Mouse (Mus musculus): Measurements from ENCODE around the gene Srd5a3.

DNA sequence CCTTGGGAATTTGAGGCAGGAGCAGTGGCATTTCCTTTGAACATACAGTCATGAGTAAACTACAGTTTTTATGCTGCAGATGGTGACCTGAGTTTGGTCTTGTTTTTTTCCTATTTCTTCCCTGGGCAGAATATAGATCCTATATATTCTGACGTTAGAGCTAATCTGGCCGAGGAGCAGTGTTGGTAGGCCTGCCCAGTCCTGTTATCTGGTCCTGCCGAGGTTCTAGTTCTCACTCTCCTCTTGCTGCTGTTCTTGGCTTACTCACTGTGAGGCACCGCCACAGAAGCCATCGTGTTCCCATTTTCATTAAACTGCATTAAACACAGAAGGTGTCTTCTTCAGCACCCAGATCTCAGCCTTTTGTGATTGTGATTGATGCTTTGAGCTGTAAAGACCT, 47.8 kb downstream of the Srd5a3 start:
- TF ChIP-seq POLR2A (IDR thresholded peaks at IDR 0.05; ENCODE audit: low read depth, low read length) (no peak), CTCF (IDR thresholded peaks at IDR 0.05; ENCODE audit: extremely low read depth, insufficient read depth, insufficient read length, insufficient replicate concordance) (no peak)
